Mouse (Mus musculus) myocyte (in vitro differentiated cells): ENCODE measurements around the gene Dnajc21.

Experiments
- MAX ChIP-seq: IDR thresholded peaks from one replicate; pipeline ENCODE4 v1.6.1; 2011; ENCODE audit warnings: low read depth, mild to moderate bottlenecking, control low read depth
- MYOG ChIP-seq, 3 experiments: IDR thresholded peaks; one replicate each; pipeline ENCODE4 v1.6.1; 2011; ENCODE audit warnings: control low read depth in 2 of 3, low read depth in 2 of 3, mild to moderate bottlenecking in 2 of 3; ENCODE audit not compliant: insufficient read length in 2 of 3, control insufficient read depth in 1 of 3, insufficient read depth in 1 of 3
- POLR2A ChIP-seq: IDR thresholded peaks from one replicate; pipeline ENCODE4 v1.6.1; 2011; ENCODE audit warnings: low read depth, mild to moderate bottlenecking, control low read depth, moderate library complexity; ENCODE audit not compliant: insufficient read length
- POLR2AphosphoS2 ChIP-seq: IDR thresholded peaks from one replicate; pipeline ENCODE4 v1.6.1; 2011; ENCODE audit warnings: low read depth, control low read depth; ENCODE audit not compliant: insufficient read length

DNA sequence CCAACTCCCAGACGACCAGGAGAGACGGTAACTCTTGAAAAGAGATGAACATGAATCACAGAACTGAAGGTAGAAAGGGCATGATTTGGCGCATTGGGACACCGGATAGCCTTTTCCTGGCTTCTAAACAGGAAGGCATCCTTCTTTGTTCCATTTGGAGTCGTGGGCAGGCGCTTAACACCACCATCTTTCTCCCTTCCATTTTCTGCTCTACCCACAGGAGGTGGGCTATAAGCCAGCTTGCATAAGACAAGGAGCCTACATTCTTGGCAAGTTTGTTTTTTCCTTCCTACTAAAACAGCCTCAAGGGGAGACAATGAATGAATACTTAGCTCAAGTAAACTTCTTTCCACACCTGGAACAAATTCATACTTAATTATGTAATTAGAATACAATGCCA is 56.7 kb downstream of the Dnajc21 start:
- TF ChIP-seq POLR2A (no peak), MYOG (IDR thresholded peaks at IDR 0.05; ENCODE audit: control insufficient read depth in 1 of 3, insufficient read depth in 1 of 3, insufficient read length in 2 of 3, low read depth in 2 of 3) (no peak), MAX (no peak), POLR2AphosphoS2 (no peak)
